Mouse (Mus musculus): ENCODE results near the gene Prr19. TPM values are rescaled to one million over a fixed set of nuclear protein-coding genes. Genes with fewer than 3 reads are reported as not detected.
"Not testable (repeated sequence)": the region's sequence is repeated elsewhere in the genome, so short reads cannot be mapped to it uniquely, and the experiment has no call there.

Gene Prr19
- polyA plus RNA-seq (2015; fragmentation: Nextera tagmentation; extraction: Ambion mirVana), result 0.23 and 0.39 TPM in 2 replicates

DNA sequence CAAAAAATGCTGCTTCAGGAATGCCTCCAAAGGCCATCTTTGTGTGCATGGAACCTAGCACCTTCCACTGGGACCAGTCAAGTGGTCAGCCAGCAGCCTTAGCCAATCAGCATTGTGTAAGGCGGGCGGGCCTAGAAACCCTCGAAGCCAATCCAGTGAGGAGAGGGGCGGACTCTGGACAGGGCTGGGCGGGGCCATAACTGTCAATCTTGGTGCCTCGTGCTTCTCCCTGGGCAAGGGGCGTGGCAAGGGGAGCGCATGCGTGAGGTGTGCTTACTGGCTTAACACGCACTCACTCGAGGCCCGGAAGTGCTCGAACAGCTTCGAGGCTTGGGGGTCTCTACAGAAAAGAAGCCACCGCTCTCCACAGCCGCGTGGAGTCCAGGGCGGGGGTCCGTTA is at the start of gene Prr19:
Prr19 (plus strand) TSS at position 349 of the 400 bp plus-strand sequence.
- Histone ChIP-seq H3K4me2 (no peak within 1 kb of the TSS), H3K36me3 (peaks cover 2% of the 10 kb centered on the region), H3K27me3 (replicated peaks) (peaks cover 32% of the 10 kb centered on the region), H3K27ac (replicated peaks) (no peak within 1 kb of the TSS), H3K9me3 (no peaks in the 10 kb centered on the region), H3K4me3 (no peak within 1 kb of the TSS), H3K4me1 (peaks cover 25% of the 10 kb centered on the region), H3K9ac (no peak within 1 kb of the TSS)
- 50% methylated on average over 19 of the region's 19 CpGs for WGBS
- no peak for ATAC-seq (ENCODE audit: extremely low read depth, insufficient number of reproducible peaks, low FRiP score, low TSS enrichment)

DNA sequence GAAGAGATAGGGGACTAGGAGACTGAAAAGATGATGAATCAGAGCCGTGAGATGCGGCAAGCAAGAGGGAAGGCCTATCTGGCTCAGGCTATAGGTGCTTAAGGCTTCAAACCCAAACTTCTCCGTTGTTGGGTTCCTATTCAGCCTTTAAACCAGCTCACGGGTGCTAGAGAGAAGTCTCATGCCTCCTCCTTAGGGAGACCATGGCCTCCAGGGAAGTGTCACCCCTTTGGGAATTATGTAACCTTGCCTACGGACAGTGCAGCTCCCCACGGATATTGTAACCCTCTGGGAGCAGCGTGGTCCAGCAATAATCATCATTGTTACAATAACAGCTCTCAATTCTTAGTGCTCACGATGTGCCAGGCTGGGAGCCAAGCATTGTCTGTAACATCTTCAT is 49.4 kb upstream of the Prr19 start:
- H3K4me1 ChIP-seq, result peaks cover 33% of the 10 kb centered on the region
- H3K27ac ChIP-seq (replicated peaks), result peak overlapping the region; percentile 100
- peak overlapping the region; percentile 99 for H3K4me3 ChIP-seq
- 20% methylated on average over 8 of the region's 8 CpGs for WGBS
- no peak for ATAC-seq (ENCODE audit: extremely low read depth, insufficient number of reproducible peaks, low FRiP score, low TSS enrichment)
- H3K9me3 ChIP-seq, result no peaks in the 10 kb centered on the region
- H3K27me3 ChIP-seq (replicated peaks), result no peaks in the 10 kb centered on the region
- peak overlapping the region; percentile 96 for H3K4me2 ChIP-seq
- H3K36me3 ChIP-seq, result no peaks in the 10 kb centered on the region
- peak overlapping the region; percentile 100 for H3K9ac ChIP-seq

DNA sequence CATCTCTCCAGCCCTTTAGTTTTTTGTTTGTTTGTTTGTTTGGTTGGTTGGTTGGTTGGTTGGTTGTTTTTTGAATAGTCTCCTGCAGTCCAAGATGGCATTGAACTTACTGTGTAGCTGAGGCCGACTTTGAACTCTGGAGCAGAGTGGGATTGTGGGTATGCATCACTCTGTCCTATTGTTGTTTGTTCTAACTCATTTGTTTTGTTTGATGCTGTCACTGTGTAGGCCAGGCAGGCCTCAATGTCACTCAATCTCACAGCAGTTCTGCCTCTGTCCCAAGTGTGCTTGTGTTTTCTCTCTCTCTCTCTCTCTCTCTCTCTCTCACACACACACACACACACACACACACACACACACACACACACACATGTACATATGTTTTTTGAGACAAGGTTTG is 39.3 kb upstream of the Prr19 start:
- H3K9me3 ChIP-seq, result no peaks in the 10 kb centered on the region
- H3K4me3 ChIP-seq, result no peak overlapping the region
- H3K27ac ChIP-seq (replicated peaks), result no peak overlapping the region
- no peak for ATAC-seq (ENCODE audit: extremely low read depth, insufficient number of reproducible peaks, low FRiP score, low TSS enrichment)
- no peaks in the 10 kb centered on the region for H3K27me3 ChIP-seq (replicated peaks)
- H3K9ac ChIP-seq, result no peak overlapping the region
- H3K4me2 ChIP-seq, result no peak overlapping the region
- no peaks in the 10 kb centered on the region for H3K36me3 ChIP-seq
- peaks cover 13% of the 10 kb centered on the region for H3K4me1 ChIP-seq
- 80% methylated on average over 1 of the region's 1 CpGs for WGBS

DNA sequence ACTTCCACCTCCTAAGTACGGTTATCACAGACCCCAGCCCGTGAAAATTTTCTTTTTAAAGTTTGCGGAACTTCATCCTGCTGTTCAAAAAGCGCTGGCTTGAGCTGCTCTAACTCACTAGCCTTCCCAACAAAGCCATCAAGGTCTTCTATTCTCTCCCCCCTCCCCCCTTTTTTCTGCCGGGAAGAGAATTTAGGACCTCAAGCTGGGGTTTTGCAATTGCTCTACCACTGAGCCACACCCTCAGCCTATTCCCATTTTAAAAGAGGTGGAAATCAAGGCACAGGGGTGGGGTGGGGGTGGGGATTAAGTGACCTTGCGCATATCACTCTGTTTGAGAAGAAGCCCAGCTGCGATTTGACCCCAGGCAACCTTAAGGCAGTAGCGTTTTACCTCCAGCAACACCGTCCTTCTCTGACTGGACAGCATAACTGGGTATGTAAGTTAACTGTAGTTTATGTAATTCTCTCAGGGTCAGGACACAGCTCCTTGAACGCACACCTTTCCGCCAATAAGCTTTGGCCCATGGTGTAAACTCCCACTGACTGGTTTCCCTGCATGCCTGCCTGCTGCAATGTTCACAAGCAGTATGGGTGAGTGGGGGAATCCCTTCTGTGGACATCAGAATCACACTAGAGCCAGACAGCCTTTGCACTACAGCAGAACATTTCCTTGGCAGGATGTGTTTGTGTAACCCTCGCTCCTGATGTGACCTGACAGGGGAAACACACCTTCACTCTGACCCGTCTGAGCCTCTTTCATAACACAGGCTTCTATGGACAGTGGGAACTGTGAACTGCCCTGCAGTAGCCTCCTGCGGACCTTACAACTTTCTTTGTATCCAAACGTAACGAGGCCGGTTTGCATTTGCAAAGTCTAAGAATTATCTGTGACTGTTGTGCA is 37.0 kb upstream of the Prr19 start:
- Histone ChIP-seq H3K9ac (peak overlapping the region; percentile 7; the same call in 1 of the 2 replicates), H3K4me3 (no peak overlapping the region), H3K4me1 (peaks cover 21% of the 10 kb centered on the region), H3K36me3 (no peaks in the 10 kb centered on the region), H3K4me2 (no peak overlapping the region), H3K9me3 (no peaks in the 10 kb centered on the region), H3K27me3 (replicated peaks) (no peaks in the 10 kb centered on the region), H3K27ac (replicated peaks) (no peak overlapping the region)
- 36% methylated on average over 17 of the region's 17 CpGs for WGBS
- ATAC-seq (ENCODE audit: extremely low read depth, insufficient number of reproducible peaks, low FRiP score, low TSS enrichment), result no peak

DNA sequence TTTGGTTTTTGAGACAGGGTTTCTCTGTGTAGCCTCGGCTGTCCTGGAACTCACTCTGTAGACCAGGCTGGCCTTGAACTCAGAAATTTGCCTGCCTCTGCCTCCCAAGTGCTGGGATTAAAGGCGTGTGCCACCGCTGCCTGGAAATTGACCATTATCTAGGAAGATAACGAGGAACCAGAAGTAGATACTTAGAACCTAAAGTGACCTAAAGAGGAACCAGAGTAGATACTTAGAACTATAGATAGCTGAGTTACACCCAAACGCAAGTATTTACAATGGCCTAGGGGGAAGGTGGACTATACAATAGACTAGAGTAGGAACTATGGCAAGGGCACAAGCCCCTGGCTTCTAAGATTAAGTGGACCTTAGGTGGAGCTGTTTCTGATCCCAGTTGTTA is 35.5 kb upstream of the Prr19 start:
- H3K9ac ChIP-seq; ATAC-seq (ENCODE audit: extremely low read depth, insufficient number of reproducible peaks, low FRiP score, low TSS enrichment); H3K36me3 ChIP-seq; H3K4me2 ChIP-seq; H3K4me3 ChIP-seq; H3K27me3 ChIP-seq (replicated peaks); H3K9me3 ChIP-seq; H3K27ac ChIP-seq (replicated peaks): not testable (repeated sequence)
- H3K4me1 ChIP-seq, result peaks cover 37% of the 10 kb centered on the region
- 67% methylated on average over 5 of the region's 5 CpGs for WGBS

DNA sequence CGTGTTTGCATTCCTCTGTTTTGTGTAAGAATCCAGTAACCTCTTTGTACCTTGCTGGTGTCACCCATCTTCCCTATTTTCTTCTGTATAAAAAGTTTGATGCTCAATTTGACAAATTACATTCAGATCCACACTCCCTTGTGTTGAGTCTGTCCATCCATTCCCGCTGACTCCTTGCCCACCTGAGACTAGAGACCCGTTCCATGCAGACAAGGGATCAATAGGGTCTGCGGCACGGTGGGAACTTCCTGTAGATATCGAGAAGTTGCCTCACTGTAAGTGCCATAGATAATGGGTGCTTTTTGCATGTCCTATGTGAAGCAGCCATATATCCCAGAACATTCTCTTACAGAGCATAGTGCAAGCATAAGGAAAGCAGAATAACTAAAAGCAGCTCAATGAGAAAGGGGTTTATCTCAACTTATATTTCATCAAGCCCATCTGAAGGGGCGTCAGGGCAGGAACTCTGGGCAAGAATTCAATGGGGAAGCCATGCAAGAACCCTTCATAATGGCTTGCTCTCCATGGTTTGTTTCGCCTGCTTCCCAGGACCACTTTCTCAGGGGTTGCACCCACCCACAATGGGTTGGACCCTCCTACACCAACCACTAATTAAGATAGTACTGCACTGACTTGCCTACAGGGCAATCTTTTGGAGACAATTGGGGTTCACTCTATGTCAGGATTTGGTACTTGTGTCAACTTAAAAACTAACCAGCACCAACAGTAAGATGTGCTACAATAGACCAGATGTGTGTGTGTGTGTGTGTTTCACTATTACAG is 34.8 kb upstream of the Prr19 start:
- no peak overlapping the region for H3K4me3 ChIP-seq
- 79% methylated on average over 8 of the region's 8 CpGs for WGBS
- peaks cover 37% of the 10 kb centered on the region for H3K4me1 ChIP-seq

DNA sequence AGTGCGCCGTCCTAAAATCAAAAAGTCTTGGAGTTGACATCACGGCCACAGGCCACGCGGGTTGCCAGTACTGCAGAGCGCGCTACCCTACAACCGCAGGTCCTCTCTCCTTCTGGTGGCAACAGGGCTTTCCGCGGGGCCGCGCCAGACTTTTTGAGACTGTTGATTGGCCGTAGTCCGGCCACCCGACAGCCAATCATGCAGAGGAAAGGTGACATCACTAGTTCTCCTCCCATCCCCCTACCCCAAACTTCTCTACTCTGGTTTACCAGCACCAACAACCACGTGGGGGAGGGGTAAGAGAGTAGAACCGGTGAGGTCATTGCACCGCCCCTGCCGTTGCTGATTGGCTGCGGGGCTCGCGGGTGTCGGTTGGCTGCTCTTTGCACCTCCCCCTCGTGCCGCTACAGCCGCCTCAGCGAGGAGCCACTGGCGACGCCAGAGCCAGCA is 33.9 kb upstream of the Prr19 start, which contains the start of gene Cic:
Cic (plus strand) TSS at position 404 of the 450 bp plus-strand sequence.
- peak; percentile 81 for ATAC-seq (ENCODE audit: extremely low read depth, insufficient number of reproducible peaks, low FRiP score, low TSS enrichment)
- under 1% methylated on average over 29 of the region's 29 CpGs for WGBS

More for the DNA sequence above, 34.8 kb upstream of the Prr19 start:
- Histone ChIP-seq H3K4me2 (peak overlapping the region; percentile 74), H3K36me3 (peaks cover 10% of the 10 kb centered on the region), H3K27me3 (replicated peaks) (no peaks in the 10 kb centered on the region), H3K27ac (replicated peaks) (no peak overlapping the region), H3K9ac (peak overlapping the region; percentile 85; the same call in 1 of the 2 replicates), H3K9me3 (no peaks in the 10 kb centered on the region)
- ATAC-seq (ENCODE audit: extremely low read depth, insufficient number of reproducible peaks, low FRiP score, low TSS enrichment), result no peak

DNA sequence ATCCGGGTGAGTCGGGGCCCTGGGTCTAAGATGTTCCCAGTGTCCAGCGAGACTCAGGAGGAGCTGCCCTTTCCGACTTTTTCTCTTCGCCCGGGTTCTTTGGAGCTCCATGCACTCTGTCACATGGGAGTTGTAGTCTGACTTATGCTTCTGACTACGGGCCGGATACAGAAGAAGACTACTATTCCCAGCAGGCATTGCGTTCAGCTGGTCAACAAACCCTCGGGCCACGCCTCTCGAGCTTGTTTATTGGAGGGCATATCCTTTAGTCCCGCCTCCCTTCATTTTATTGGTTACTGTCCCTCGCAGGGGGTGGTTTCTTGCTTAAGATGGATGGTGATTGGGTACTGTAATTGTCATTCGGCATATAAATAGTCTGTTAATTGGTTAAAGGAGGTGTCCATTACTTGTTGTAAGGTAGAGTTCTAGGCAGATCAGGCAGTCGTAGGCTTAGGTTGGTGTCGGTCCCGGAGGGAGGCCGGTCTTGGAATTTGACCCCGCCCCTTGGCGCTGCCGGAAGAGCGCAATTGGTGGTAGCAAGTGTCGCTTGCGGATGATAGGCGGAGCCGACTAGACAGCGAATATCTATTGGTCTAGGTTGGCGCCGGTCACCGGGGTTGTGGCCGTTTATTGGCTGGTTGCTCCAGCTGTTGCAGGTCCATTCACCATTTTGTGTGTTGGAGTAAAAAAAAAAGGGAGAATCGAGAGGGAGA is 33.3 kb upstream of the Prr19 start:
- Histone ChIP-seq H3K9me3 (no peaks in the 10 kb centered on the region), H3K27ac (replicated peaks) (peak overlapping the region; percentile 93), H3K9ac (peak overlapping the region; percentile 97), H3K4me2 (peak overlapping the region; percentile 88), H3K4me3 (peak overlapping the region; percentile 85), H3K36me3 (peaks cover 25% of the 10 kb centered on the region), H3K27me3 (replicated peaks) (no peaks in the 10 kb centered on the region), H3K4me1 (peaks cover 47% of the 10 kb centered on the region)
- WGBS, result under 1% methylated on average over 33 of the region's 33 CpGs
- ATAC-seq (ENCODE audit: extremely low read depth, insufficient number of reproducible peaks, low FRiP score, low TSS enrichment), result peak; percentile 91

More for the DNA sequence above, 33.9 kb upstream of the Prr19 start, which contains the start of gene Cic:
- Histone ChIP-seq H3K27me3 (replicated peaks) (no peaks in the 10 kb centered on the region), H3K27ac (replicated peaks) (peak within 1 kb of the TSS; percentile 93), H3K4me3 (peak within 1 kb of the TSS; percentile 85), H3K4me2 (peak within 1 kb of the TSS; percentile 88), H3K36me3 (peaks cover 20% of the 10 kb centered on the region), H3K9ac (peak within 1 kb of the TSS; percentile 97), H3K9me3 (no peaks in the 10 kb centered on the region), H3K4me1 (peaks cover 42% of the 10 kb centered on the region)

DNA sequence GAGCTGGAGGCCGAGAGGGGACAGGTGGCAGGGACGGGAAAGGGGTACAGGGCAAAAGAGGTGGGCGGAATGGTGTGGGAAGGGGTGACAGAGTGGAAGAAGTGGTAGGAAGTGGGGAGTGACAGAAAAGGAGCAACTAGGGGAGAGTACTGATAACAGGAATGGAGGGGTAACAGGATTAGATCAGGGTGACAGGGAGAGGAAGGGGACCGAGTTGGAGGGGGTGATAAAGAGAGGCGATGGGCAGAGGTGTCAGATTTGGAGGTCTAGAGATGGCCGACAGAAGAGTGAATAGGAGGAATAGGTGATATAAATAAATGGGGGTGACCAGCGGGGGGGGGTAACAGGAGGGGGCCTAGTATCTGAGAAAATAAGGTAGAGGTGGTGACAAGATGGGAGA is 32.6 kb upstream of the Prr19 start:
- H3K4me1 ChIP-seq, result peaks cover 54% of the 10 kb centered on the region
- ATAC-seq (ENCODE audit: extremely low read depth, insufficient number of reproducible peaks, low FRiP score, low TSS enrichment), result no peak
- 5% methylated on average over 7 of the region's 7 CpGs for WGBS

DNA sequence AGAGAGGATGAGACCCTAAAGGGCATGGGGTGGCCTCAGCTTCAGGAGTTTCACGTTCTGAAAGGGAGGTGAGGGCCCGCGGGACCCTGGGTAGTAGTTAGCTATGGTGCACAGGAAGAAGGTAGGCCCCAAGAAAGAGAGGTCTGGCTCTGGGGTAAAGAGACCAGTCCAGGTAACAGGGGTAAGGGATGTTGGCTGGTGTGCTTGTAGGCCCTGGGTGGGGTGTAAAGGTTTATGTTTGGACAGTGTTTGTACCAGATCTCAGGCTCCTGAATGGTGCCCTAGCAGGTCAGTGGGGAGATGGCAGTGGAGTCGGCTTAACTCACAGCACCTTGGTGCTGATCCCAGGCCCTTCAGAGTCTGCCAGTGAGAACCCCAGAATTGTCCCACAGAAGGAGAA is 32.2 kb upstream of the Prr19 start:
- Histone ChIP-seq H3K36me3 (peaks cover 36% of the 10 kb centered on the region), H3K9ac (peak overlapping the region; percentile 97), H3K4me1 (peaks cover 58% of the 10 kb centered on the region), H3K4me2 (peak overlapping the region; percentile 88), H3K27ac (replicated peaks) (peak overlapping the region; percentile 88), H3K9me3 (no peaks in the 10 kb centered on the region), H3K27me3 (replicated peaks) (no peaks in the 10 kb centered on the region), H3K4me3 (peak overlapping the region; percentile 85)
- no peak for ATAC-seq (ENCODE audit: extremely low read depth, insufficient number of reproducible peaks, low FRiP score, low TSS enrichment)
- WGBS, result 28% methylated on average over 4 of the region's 4 CpGs

More for the DNA sequence above, 32.6 kb upstream of the Prr19 start:
- Histone ChIP-seq H3K27me3 (replicated peaks) (no peaks in the 10 kb centered on the region), H3K4me2 (peak overlapping the region; percentile 88), H3K36me3 (peaks cover 32% of the 10 kb centered on the region), H3K9ac (peak overlapping the region; percentile 97), H3K4me3 (peak overlapping the region; percentile 85), H3K9me3 (no peaks in the 10 kb centered on the region), H3K27ac (replicated peaks) (peak overlapping the region; percentile 88)

Measured in heart, embryonic 13.5 days (tissue).